Mouse (Mus musculus): ENCODE measurements at regions not wholly inside any gene's neighbourhood (a gene's known extent, or its start where the extent isn't known, plus 50 kb on each side); places are given as distances from the start of the nearest gene placed in this dataset.
"Not testable (repeated sequence)": the region's sequence is repeated elsewhere in the genome, so short reads cannot be mapped to it uniquely, and the experiment has no call there.

GRCm38 (mm10) chr8:88823931-88824330, 127.1 kb downstream of the Cyld start:
- POLR2A ChIA-PET: interaction anchor here in 1 of 4 experiments (0.8 kb wide), 1 partner anchor 73 kb away, joined by 3 read pairs; no protein-coding TSS in a partner anchor

DNA sequence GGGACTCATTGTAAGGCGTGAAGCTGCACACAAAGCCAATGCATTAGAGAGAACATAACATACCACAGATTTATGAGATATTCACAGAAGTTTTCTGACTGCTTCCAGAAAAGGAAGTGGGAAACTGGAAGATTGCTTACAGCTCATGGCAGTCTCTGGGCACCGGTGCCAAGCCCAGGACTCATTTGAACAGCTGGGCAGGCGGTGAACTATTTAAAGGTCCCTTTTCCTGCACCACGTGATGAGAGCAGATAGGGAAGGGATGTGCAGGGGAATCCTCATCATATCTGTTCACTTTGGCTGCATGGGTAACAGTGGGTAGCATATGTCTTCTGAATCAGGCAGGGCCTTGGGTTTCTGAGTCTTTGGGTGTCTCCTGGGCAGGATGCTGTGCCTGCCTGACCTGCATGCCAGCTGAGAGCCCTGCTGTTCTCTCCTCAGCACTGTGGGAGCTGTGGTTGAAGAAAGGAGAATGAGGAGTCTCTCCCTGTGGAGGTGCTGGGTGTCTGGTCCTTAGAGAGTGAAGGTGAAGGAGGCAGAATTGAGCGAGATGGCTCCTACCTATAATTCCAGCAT, 123.5 kb downstream of the Cyld start:
- ChIA-PET CTCF (no interaction called here), POLR2A (interaction anchor here in 2 of 4 experiments (0.7 to 0.8 kb wide), 2 partner anchors 244 to 449 kb away, joined by 3 to 4 read pairs; no protein-coding TSS in a partner anchor)

More at GRCm38 (mm10) chr8:88823931-88824330, 127.1 kb downstream of the Cyld start:
- CTCF ChIA-PET: interaction anchor here in 1 of 4 experiments (0.6 kb wide), 1 partner anchor 69 kb away, joined by 3 read pairs; no protein-coding TSS in a partner anchor

- ChIA-PET CTCF (no interaction called here), POLR2A (no interaction called here)
Measured at GRCm38 (mm10) chr8:88816461-88816860, 119.6 kb downstream of the Cyld start.

- ChIA-PET POLR2A (no interaction called here), CTCF (no interaction called here)
Measured at GRCm38 (mm10) chr8:88814246-88814645, 117.4 kb downstream of the Cyld start.

GRCm38 (mm10) chr8:88812901-88813676, 116.3 kb downstream of the Cyld start:
- ChIA-PET CTCF (no interaction called here), POLR2A (no interaction called here)

GRCm38 (mm10) chr8:88806851-88807250, 110.0 kb downstream of the Cyld start:
- POLR2A ChIA-PET: interaction anchor here in 1 of 4 experiments (0.6 kb wide), 1 partner anchor 236 kb away, joined by 3 read pairs; no protein-coding TSS in a partner anchor
- CTCF ChIA-PET: not testable (repeated sequence)

Data from embryonic stem cell, embryonic (primary cell).